7 mouse cellular contexts compared by ENCODE assay signal in the genomic region with DNA sequence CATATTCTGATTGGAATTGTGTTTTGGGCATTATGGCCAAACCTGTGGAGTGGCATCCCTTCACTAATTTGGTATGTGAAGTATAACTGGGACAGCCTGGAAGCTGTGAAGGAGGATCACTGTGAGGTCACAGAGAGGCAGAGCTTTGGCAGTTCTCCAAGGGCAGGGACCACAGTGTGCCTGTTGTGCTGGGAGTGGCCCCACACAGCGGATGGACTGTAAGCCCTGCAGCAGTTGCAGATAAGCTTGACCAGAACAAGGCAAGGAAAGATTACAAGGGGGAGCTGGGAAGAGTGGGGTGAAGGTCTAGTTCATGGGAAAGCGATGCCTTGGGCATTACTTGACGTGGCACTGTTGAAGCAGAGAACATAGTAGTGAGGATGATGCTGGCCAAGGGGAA. TPM values are rescaled to one million over a fixed set of nuclear protein-coding genes. Genes with fewer than 3 reads are reported as not detected.
DNase-seq lines count a peak whose midpoint lies in the region; ATAC-seq and TF ChIP-seq lines count a peak whose summit lies in the region.

No protein-coding gene starts in this region.

- H3K27me3 ChIP-seq in neural tube, embryonic 13.5 days, result no peaks in the 10 kb centered on the region
- no peaks in the 10 kb centered on the region for H3K27me3 ChIP-seq in heart, embryonic 13.5 days (replicated peaks)
- H3K27me3 ChIP-seq in small intestine, adult 2 months (ENCODE audit: control insufficient read depth, insufficient read depth, low read length), result no peaks in the 10 kb centered on the region

- H3K4me2 ChIP-seq in neural tube, embryonic 13.5 days, result 0 out of 2 replicates have a peak overlapping the region, but pooled peaks have one; percentile 4
- H3K4me2 ChIP-seq in heart, embryonic 13.5 days, result peak overlapping the region; percentile 44

- no peaks in the 10 kb centered on the region for H3K9me3 ChIP-seq in neural tube, embryonic 13.5 days
- no peaks in the 10 kb centered on the region for H3K9me3 ChIP-seq in heart, embryonic 13.5 days

- no peak overlapping the region for H3K27ac ChIP-seq in neural tube, embryonic 13.5 days (replicated peaks)
- peak overlapping the region; percentile 56 for H3K27ac ChIP-seq in heart, embryonic 13.5 days (replicated peaks)
- 0 out of 2 replicates have a peak overlapping the region, but pooled peaks have one; percentile 50 for H3K27ac ChIP-seq in small intestine, adult 2 months (ENCODE audit: insufficient read depth, low read depth, low read length)

- ATAC-seq in neural tube, embryonic 13.5 days (ENCODE audit: low read depth), result no peak
- ATAC-seq in heart, embryonic 13.5 days (ENCODE audit: extremely low read depth, insufficient number of reproducible peaks, low FRiP score, low TSS enrichment), result peak; percentile 57; the same call in 1 of the 2 replicates

- H3K4me3 ChIP-seq in neural tube, embryonic 13.5 days, result no peak overlapping the region
- peak overlapping the region; percentile 18; the same call in 1 of the 2 replicates for H3K4me3 ChIP-seq in heart, embryonic 13.5 days
- H3K4me3 ChIP-seq in small intestine, adult 2 months (ENCODE audit: low read depth, low read length), result no peak overlapping the region

- 74% methylated on average over 3 of the region's 3 CpGs for WGBS in neural tube, embryonic 13.5 days
- WGBS in heart, embryonic 13.5 days, result 5% methylated on average over 3 of the region's 3 CpGs
- WGBS in small intestine, adult 2 months, result 15% methylated on average over 3 of the region's 3 CpGs

- 0 out of 2 replicates have a peak overlapping the region, but pooled peaks have one; percentile 18 for H3K9ac ChIP-seq in neural tube, embryonic 13.5 days
- H3K9ac ChIP-seq in heart, embryonic 13.5 days, result 0 out of 2 replicates have a peak overlapping the region, but pooled peaks have one; percentile 11

- no peak for TF ChIP-seq CTCF in small intestine, adult 2 months (IDR thresholded peaks at IDR 0.05; ENCODE audit: extremely low read depth, insufficient read length, insufficient replicate concordance, low read depth, low read length)

- H3K36me3 ChIP-seq in neural tube, embryonic 13.5 days, result peaks cover 35% of the 10 kb centered on the region
- H3K36me3 ChIP-seq in heart, embryonic 13.5 days, result peaks cover 49% of the 10 kb centered on the region
- H3K36me3 ChIP-seq in small intestine, adult 2 months (ENCODE audit: control insufficient read depth, insufficient read depth, low read length), result peaks cover 24% of the 10 kb centered on the region

- TF ChIP-seq POLR2A in small intestine, adult 2 months (IDR thresholded peaks at IDR 0.05; ENCODE audit: low read depth, low read length), result no peak

- peaks cover 48% of the 10 kb centered on the region for H3K4me1 ChIP-seq in neural tube, embryonic 13.5 days (replicated peaks)
- H3K4me1 ChIP-seq in heart, embryonic 13.5 days, result peaks cover 59% of the 10 kb centered on the region
- peaks cover 10% of the 10 kb centered on the region; the same call in 1 of the 2 replicates for H3K4me1 ChIP-seq in small intestine, adult 2 months (ENCODE audit: control insufficient read depth, insufficient read depth, insufficient read length, low read length)

- no peak for DNase-seq in neural tube, embryonic 10.5 days (ENCODE audit: extremely low spot score, low spot score)
- DNase-seq in c-Kit-positive CD71-positive TER-119-positive erythroid progenitor cells, embryonic 14.5 days (ENCODE audit: low spot score), result peak; percentile 69
- peak; percentile 85 for DNase-seq in liver
- no peak for DNase-seq in thymus, postnatal 36 days

RNA-seq across cellular contexts. Expression of gene Sec23ip, which starts 4.0 kb away (rescaled TPM):
- 37.8 and 42.4 TPM in 2 replicates for polyA plus RNA-seq in neural tube, embryonic 13.5 days (2015; fragmentation: Nextera tagmentation; extraction: Ambion mirVana)
- polyA plus RNA-seq in heart, embryonic 13.5 days (2015; fragmentation: Nextera tagmentation; extraction: Ambion mirVana), result 30.7 and 31.4 TPM in 2 replicates
- polyA plus RNA-seq in small intestine, adult 2 months (2012; rRNA removed), result 7.8 and 19.1 TPM in 2 replicates

RNA-seq across cellular contexts. Expression of gene Mcmbp, which starts 8.5 kb away (rescaled TPM):
- polyA plus RNA-seq in neural tube, embryonic 13.5 days (2015; fragmentation: Nextera tagmentation; extraction: Ambion mirVana), result 50.0 and 52.8 TPM in 2 replicates
- polyA plus RNA-seq in heart, embryonic 13.5 days (2015; fragmentation: Nextera tagmentation; extraction: Ambion mirVana), result 37.7 and 39.8 TPM in 2 replicates
- 15.4 and 36.0 TPM in 2 replicates for polyA plus RNA-seq in small intestine, adult 2 months (2012; rRNA removed)

Comparison
In these comparisons a context has a peak if more than half of its experiments do, and no peak if none do; other contexts are left out.
1. DNase-seq: peak in c-Kit-positive CD71-positive TER-119-positive erythroid progenitor cells, embryonic 14.5 days (single experiment) and liver (single experiment); none in neural tube, embryonic 10.5 days (single experiment) and thymus, postnatal 36 days (0 of 2).